Comparison of ENCODE assay signal across 8 mouse cellular contexts in the genomic region with DNA sequence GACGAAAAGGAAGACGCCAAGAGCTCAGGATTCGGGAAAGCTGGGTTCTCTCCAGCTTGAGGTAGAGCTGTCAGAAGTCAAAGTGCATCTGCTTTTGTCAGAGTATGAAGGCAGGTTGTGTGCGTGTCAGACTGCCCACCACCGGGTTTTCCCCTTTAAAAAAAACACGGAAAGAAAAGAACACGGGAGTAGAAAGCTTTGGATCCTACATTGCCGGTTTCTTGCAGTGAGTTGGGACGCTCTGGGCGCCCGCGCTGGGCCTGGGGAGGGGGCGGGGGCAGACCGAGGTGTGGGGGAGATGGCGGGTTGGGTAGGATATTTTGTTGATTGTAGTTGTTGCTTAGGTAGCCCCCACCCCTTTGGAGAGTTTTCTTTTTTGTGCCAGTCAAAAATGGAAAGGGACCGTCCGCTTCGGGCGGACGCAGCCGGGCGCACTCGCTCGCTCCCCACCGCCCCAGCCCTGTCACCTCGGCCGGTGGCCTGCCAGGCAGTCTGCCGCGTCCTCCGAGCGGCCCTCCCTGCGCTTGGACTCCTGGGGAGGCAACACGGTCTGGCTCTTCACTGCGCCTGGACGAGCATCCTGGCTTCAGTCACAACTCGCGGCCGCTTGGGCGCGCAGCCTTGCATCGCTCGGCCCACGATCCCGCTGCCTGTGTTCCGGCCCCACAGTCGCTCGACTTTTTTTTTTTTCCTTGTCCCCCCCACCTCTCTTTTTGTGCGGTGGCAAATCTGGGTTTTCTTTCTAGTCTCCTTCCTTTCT. TPM values are rescaled to one million over a fixed set of nuclear protein-coding genes. Genes with fewer than 3 reads are reported as not detected.
A peak's percentile ranks its signal among the peaks of the same experiment; 100 is the strongest.
DNase-seq lines count a peak whose midpoint lies in the region; ATAC-seq and TF ChIP-seq lines count a peak whose summit lies in the region.

No protein-coding gene starts in this region.

- H3K36me3 ChIP-seq in hindbrain, embryonic 15.5 days, result no peaks in the 10 kb centered on the region
- H3K36me3 ChIP-seq in liver, postnatal 0 days (replicated peaks; ENCODE audit: insufficient read depth, low read length), result no peaks in the 10 kb centered on the region

- intact Hi-C loops in left cerebral cortex, postnatal 4 days (cut with DNase I), result loop anchor here (10.0 kb wide), 2 partner anchors 120 to 270 kb away; no protein-coding TSS in a partner anchor

- no peaks in the 10 kb centered on the region for H3K9me3 ChIP-seq in hindbrain, embryonic 15.5 days
- no peaks in the 10 kb centered on the region for H3K9me3 ChIP-seq in liver, postnatal 0 days (ENCODE audit: low read length)

- peaks cover 44% of the 10 kb centered on the region for H3K4me1 ChIP-seq in hindbrain, embryonic 15.5 days (replicated peaks)
- H3K4me1 ChIP-seq in liver, postnatal 0 days (ENCODE audit: insufficient read depth), result peaks cover 26% of the 10 kb centered on the region

- DNase-seq in left cerebral cortex, postnatal 4 days, result peak; percentile 67
- no peak for DNase-seq in left cerebral cortex, adult 18-20 months (ENCODE audit: low spot score in 2 of 2)
- peak; percentile 78 to 79 for DNase-seq in cerebellum, postnatal 14 days
- no peak for DNase-seq in liver, postnatal 0 days
- no peak for DNase-seq in right cerebral cortex, postnatal 14 days
- DNase-seq in spleen, postnatal 14 days (ENCODE audit: low spot score in 2 of 2), result no peak
- no peak for DNase-seq in layer of hippocampus, postnatal 36 days

- TF ChIP-seq CTCF in liver, postnatal 0 days (IDR thresholded peaks at IDR 0.05; ENCODE audit: low read depth), result no peak

- peak overlapping the region; percentile 51 for H3K4me3 ChIP-seq in hindbrain, embryonic 15.5 days
- peak overlapping the region; percentile 44 for H3K4me3 ChIP-seq in liver, postnatal 0 days (ENCODE audit: low read depth, low read length)

- no peak for ATAC-seq in hindbrain, embryonic 15.5 days (ENCODE audit: low FRiP score, low read depth)
- ATAC-seq in liver, postnatal 0 days, result no peak

- peak overlapping the region; percentile 85 for H3K27ac ChIP-seq in hindbrain, embryonic 15.5 days (replicated peaks)
- H3K27ac ChIP-seq in liver, postnatal 0 days (ENCODE audit: low read depth), result no peak overlapping the region

- no peak for TF ChIP-seq EP300 in liver, postnatal 0 days (IDR thresholded peaks at IDR 0.05; ENCODE audit: low read depth)

- H3K27me3 ChIP-seq in hindbrain, embryonic 15.5 days, result peaks cover 18% of the 10 kb centered on the region
- peaks cover 100% of the 10 kb centered on the region for H3K27me3 ChIP-seq in liver, postnatal 0 days (ENCODE audit: insufficient read depth, low read length)

- WGBS in hindbrain, embryonic 15.5 days, result under 1% methylated on average over 47 of the region's 48 CpGs
- under 1% methylated on average over 48 of the region's 48 CpGs for WGBS in liver, postnatal 0 days (ENCODE audit: insufficient replicate concordance)

- H3K9ac ChIP-seq in hindbrain, embryonic 15.5 days, result peak overlapping the region; percentile 64
- H3K9ac ChIP-seq in liver, postnatal 0 days (replicated peaks), result no peak overlapping the region

- H3K4me2 ChIP-seq in hindbrain, embryonic 15.5 days, result peak overlapping the region; percentile 66
- H3K4me2 ChIP-seq in liver, postnatal 0 days (ENCODE audit: low read depth, low read length), result peak overlapping the region; percentile 75

RNA-seq across cellular contexts. Expression of gene Lhx1, which starts 0.6 kb away (rescaled TPM):
- 1 to 10 TPM; 1.5 to 1.6 TPM for total RNA-seq in left cerebral cortex, postnatal 4 days (2021)
- total RNA-seq in left cerebral cortex, adult 18-20 months (2021), result not detected
- polyA plus RNA-seq in hindbrain, embryonic 15.5 days (2015; fragmentation: Nextera tagmentation; extraction: Ambion mirVana), result 37.5 and 54.5 TPM in 2 replicates
- 0.12 and 0.21 TPM in 2 replicates for polyA plus RNA-seq in liver, postnatal 0 days (2015; fragmentation: Nextera tagmentation; extraction: Ambion mirVana)
- total RNA-seq in layer of hippocampus, postnatal 36 days (2021), result under 1 TPM; 0.20 to 0.65 TPM

RNA-seq across cellular contexts. Expression of gene Aatf, which starts 11.4 kb away (rescaled TPM):
- 10 to 100 TPM; 28.1 to 29.7 TPM for total RNA-seq in left cerebral cortex, postnatal 4 days (2021)
- 10 to 100 TPM; 21.1 to 21.9 TPM for total RNA-seq in left cerebral cortex, adult 18-20 months (2021)
- 50.8 and 53.3 TPM in 2 replicates for polyA plus RNA-seq in hindbrain, embryonic 15.5 days (2015; fragmentation: Nextera tagmentation; extraction: Ambion mirVana)
- polyA plus RNA-seq in liver, postnatal 0 days (2015; fragmentation: Nextera tagmentation; extraction: Ambion mirVana), result 20.6 and 21.1 TPM in 2 replicates
- total RNA-seq in layer of hippocampus, postnatal 36 days (2021), result 10 to 100 TPM; 20.4 to 21.6 TPM

Comparison
In these comparisons a context has a peak if more than half of its experiments do, and no peak if none do; other contexts are left out.
1. DNase-seq: peak in left cerebral cortex, postnatal 4 days (single experiment) and cerebellum, postnatal 14 days (2 of 2); none in left cerebral cortex, adult 18-20 months (0 of 2), liver, postnatal 0 days (single experiment), right cerebral cortex, postnatal 14 days (single experiment), spleen, postnatal 14 days (0 of 2) and layer of hippocampus, postnatal 36 days (0 of 2).